Mouse (Mus musculus): ENCODE results near the gene Otulin. TPM values are rescaled to one million over a fixed set of nuclear protein-coding genes. Genes with fewer than 3 reads are reported as not detected.

Gene Otulin
- polyA plus RNA-seq, 1 experiment from 2014 or later, result 20.5 TPM

GRCm38 (mm10) chr15:27506127-27506886 is 124.2 kb downstream of the Otulin start:
- ATAC-seq (ENCODE audit: low FRiP score), result no peak
- H3K4me1 ChIP-seq, result peaks cover 18% of the 10 kb centered on the region
- WGBS, result 72% methylated on average over 5 of the region's 5 CpGs
- no peak overlapping the region for H3K4me2 ChIP-seq
- no peaks in the 10 kb centered on the region for H3K27me3 ChIP-seq (replicated peaks)
- H3K4me3 ChIP-seq (replicated peaks), result no peak overlapping the region
- no peaks in the 10 kb centered on the region for H3K9me3 ChIP-seq (replicated peaks)
- H3K27ac ChIP-seq (replicated peaks), result no peak overlapping the region
- no peak overlapping the region for H3K9ac ChIP-seq (replicated peaks)
- no peaks in the 10 kb centered on the region for H3K36me3 ChIP-seq

- no peaks in the 10 kb centered on the region for H3K27me3 ChIP-seq (replicated peaks)
- no peak overlapping the region for H3K9ac ChIP-seq (replicated peaks)
- 60% methylated on average over 20 of the region's 20 CpGs for WGBS
- no peaks in the 10 kb centered on the region for H3K9me3 ChIP-seq (replicated peaks)
- H3K4me1 ChIP-seq, result peaks cover 18% of the 10 kb centered on the region
- 0 out of 2 replicates have a peak overlapping the region, but pooled peaks have one; percentile 6 for H3K27ac ChIP-seq (replicated peaks)
- H3K36me3 ChIP-seq, result no peaks in the 10 kb centered on the region
- no peak overlapping the region for H3K4me2 ChIP-seq
- ATAC-seq (ENCODE audit: low FRiP score), result no peak; the same call in 1 of the 2 replicates
- no peak overlapping the region for H3K4me3 ChIP-seq (replicated peaks)
Measured at GRCm38 (mm10) chr15:27503801-27504730, 126.4 kb downstream of the Otulin start.

DNA sequence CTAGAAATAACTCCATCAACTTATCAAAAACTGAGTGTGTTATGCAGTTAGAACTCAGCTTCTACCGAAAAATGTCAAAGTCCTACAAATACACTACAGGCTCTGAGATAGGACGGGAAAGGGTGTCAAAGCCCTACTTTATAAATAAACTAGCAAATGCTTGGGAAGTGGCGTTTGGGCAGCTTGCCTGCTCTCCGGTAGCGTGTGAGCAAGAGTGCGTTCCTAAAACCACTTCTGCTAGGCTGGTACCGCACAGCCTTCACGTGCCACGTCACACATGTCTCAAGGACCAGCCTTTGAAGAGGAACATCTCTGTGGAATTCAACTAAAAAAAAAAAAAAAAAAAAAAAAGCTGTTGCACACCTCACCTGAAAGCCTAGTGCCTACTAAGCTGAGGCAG is 127.3 kb downstream of the Otulin start:
- Histone ChIP-seq H3K9ac (replicated peaks) (no peak overlapping the region), H3K36me3 (no peaks in the 10 kb centered on the region), H3K9me3 (replicated peaks) (no peaks in the 10 kb centered on the region), H3K27ac (replicated peaks) (no peak overlapping the region), H3K4me1 (peaks cover 18% of the 10 kb centered on the region), H3K27me3 (replicated peaks) (no peaks in the 10 kb centered on the region), H3K4me3 (replicated peaks) (no peak overlapping the region), H3K4me2 (no peak overlapping the region)
- WGBS, result 76% methylated on average over 9 of the region's 9 CpGs
- ATAC-seq (ENCODE audit: low FRiP score), result no peak

DNA sequence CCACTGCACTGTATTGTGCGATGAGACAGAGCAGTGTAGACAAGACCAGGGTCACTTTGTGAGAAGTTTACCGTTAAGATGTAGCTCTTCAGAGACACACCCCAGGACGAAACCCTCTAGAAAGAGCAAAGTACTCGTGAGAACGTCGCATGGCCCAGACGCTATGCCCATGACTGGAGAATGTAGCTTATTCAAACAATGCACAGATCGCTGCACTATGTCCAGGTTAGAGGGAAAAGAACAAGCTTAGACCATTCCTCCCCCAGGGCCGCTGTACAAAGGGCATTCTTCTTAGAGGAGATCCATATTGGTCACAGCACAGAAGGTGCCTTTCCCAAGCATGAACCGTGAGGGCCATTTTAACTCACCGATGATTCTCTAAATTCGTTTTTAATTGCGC is 128.2 kb downstream of the Otulin start:
- no peaks in the 10 kb centered on the region for H3K36me3 ChIP-seq
- H3K27ac ChIP-seq (replicated peaks), result no peak overlapping the region; the same call in 1 of the 2 replicates
- no peak overlapping the region for H3K4me2 ChIP-seq
- H3K27me3 ChIP-seq (replicated peaks), result no peaks in the 10 kb centered on the region
- WGBS, result 79% methylated on average over 13 of the region's 13 CpGs
- H3K9me3 ChIP-seq (replicated peaks), result no peaks in the 10 kb centered on the region
- ATAC-seq (ENCODE audit: low FRiP score), result no peak
- H3K4me3 ChIP-seq (replicated peaks), result no peak overlapping the region
- peaks cover 19% of the 10 kb centered on the region for H3K4me1 ChIP-seq
- H3K9ac ChIP-seq (replicated peaks), result no peak overlapping the region

DNA sequence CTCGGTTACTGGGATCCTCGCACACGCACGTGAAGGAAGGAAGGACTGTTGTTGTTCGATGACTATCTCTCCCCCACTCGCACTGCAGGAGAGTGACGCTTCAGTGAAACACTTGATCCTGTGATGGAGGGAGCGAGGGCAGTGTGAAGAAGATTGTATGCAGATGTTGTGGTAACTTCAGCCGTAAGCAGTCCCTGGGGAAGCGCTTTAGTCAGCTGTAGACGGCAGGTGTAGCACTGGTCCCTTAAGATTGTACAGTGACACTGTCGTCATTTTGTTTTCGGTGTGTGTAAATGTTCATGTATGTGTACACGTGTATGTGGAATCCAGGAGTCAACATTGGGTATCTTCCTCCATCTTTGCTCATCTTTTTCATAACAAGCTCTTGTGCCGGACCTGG is 130.1 kb downstream of the Otulin start:
- no peak overlapping the region for H3K27ac ChIP-seq (replicated peaks)
- H3K27me3 ChIP-seq (replicated peaks), result no peaks in the 10 kb centered on the region
- no peak overlapping the region for H3K9ac ChIP-seq (replicated peaks)
- no peaks in the 10 kb centered on the region for H3K36me3 ChIP-seq
- peaks cover 35% of the 10 kb centered on the region for H3K4me1 ChIP-seq
- no peak overlapping the region for H3K4me3 ChIP-seq (replicated peaks)
- no peak for ATAC-seq (ENCODE audit: low FRiP score)
- WGBS, result 80% methylated on average over 15 of the region's 15 CpGs
- no peaks in the 10 kb centered on the region for H3K9me3 ChIP-seq (replicated peaks)
- H3K4me2 ChIP-seq, result no peak overlapping the region

GRCm38 (mm10) chr15:27498078-27498477 is 132.4 kb downstream of the Otulin start:
- ATAC-seq (ENCODE audit: low FRiP score), result no peak
- Histone ChIP-seq H3K27me3 (replicated peaks) (no peaks in the 10 kb centered on the region), H3K4me2 (no peak overlapping the region), H3K36me3 (no peaks in the 10 kb centered on the region), H3K9ac (replicated peaks) (no peak overlapping the region), H3K27ac (replicated peaks) (no peak overlapping the region), H3K9me3 (replicated peaks) (no peaks in the 10 kb centered on the region), H3K4me3 (replicated peaks) (no peak overlapping the region), H3K4me1 (peaks cover 42% of the 10 kb centered on the region)
- 65% methylated on average over 5 of the region's 5 CpGs for whole genome bisulfite sequencing

GRCm38 (mm10) chr15:27497300-27497997 is 133.0 kb downstream of the Otulin start:
- H3K4me1 ChIP-seq, result peaks cover 38% of the 10 kb centered on the region
- H3K4me3 ChIP-seq (replicated peaks), result no peak overlapping the region
- H3K27ac ChIP-seq (replicated peaks), result no peak overlapping the region
- no peaks in the 10 kb centered on the region for H3K27me3 ChIP-seq (replicated peaks)
- no peaks in the 10 kb centered on the region for H3K36me3 ChIP-seq
- no peaks in the 10 kb centered on the region for H3K9me3 ChIP-seq (replicated peaks)
- no peak for ATAC-seq (ENCODE audit: low FRiP score)
- 53% methylated on average over 7 of the region's 7 CpGs for WGBS
- H3K4me2 ChIP-seq, result no peak overlapping the region
- H3K9ac ChIP-seq (replicated peaks), result no peak overlapping the region

DNA sequence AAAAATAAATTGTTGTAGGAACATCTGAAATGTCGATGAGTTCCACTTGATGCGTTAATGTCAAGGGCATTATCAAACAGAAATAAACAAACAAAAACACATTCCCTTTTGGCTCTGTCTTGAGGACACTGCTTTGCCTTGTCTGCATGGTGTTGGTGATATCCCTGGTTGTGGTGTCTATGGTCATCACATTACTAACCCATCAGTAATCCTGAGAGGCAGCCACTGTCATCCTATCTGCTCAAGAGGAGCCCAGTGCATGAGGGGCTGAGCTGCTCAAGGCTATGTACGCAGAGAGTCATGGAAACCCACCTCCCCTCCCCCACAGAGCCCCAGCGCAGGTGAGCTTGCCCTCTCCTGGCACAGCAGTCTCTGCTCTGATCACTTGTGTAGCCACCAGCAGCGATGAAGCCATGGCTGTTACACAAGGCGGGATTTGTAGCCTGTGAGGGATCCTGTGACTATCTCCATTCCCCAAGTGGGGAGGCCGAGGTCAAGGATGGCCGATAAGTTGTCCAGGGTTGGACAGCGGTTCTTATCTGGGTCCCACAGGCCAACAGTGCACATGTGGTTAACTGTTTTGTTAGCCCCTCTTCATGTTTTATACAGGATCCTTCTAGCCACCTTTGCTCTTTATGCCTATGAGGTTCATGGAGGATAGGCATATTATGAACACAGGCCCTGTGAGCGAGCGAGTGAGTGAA is 133.7 kb downstream of the Otulin start:
- no peak overlapping the region for H3K9ac ChIP-seq (replicated peaks)

DNA sequence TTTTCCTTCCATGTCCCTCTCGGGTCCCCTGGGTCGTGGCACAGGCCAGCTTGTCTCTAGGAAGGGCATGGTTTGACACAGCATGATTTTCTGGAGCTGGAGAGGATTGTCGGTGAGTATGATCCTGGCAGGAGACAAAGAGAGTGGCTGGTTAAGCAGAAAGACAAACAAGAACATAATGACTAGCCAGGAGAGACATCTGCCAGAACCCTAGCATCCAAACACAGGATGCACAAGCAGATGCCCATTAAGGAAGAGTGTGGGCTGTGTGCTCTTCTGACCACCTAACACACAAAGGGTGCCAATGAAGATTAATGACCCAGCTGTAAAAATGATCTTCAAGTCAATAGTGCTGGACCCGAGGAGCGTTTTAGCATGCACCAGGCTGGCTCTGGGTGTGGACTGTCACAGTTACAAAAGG is 134.5 kb downstream of the Otulin start:
- peak; percentile 43; the same call in 1 of the 2 replicates for ATAC-seq (ENCODE audit: low FRiP score)
- H3K9me3 ChIP-seq (replicated peaks), result no peaks in the 10 kb centered on the region
- no peak overlapping the region for H3K9ac ChIP-seq (replicated peaks)
- no peak overlapping the region for H3K4me2 ChIP-seq
- H3K4me3 ChIP-seq (replicated peaks), result no peak overlapping the region
- peaks cover 35% of the 10 kb centered on the region for H3K4me1 ChIP-seq
- peak overlapping the region; percentile 43 for H3K27ac ChIP-seq (replicated peaks)
- 16% methylated on average over 5 of the region's 5 CpGs for WGBS
- H3K27me3 ChIP-seq (replicated peaks), result no peaks in the 10 kb centered on the region
- H3K36me3 ChIP-seq, result no peaks in the 10 kb centered on the region

More for the DNA sequence above, 133.7 kb downstream of the Otulin start:
- no peaks in the 10 kb centered on the region for H3K36me3 ChIP-seq
- H3K4me3 ChIP-seq (replicated peaks), result no peak overlapping the region
- H3K27ac ChIP-seq (replicated peaks), result no peak overlapping the region
- peak; percentile 48 for ATAC-seq (ENCODE audit: low FRiP score)
- no peak overlapping the region for H3K4me2 ChIP-seq
- peaks cover 35% of the 10 kb centered on the region for H3K4me1 ChIP-seq
- H3K9me3 ChIP-seq (replicated peaks), result no peaks in the 10 kb centered on the region
- no peaks in the 10 kb centered on the region for H3K27me3 ChIP-seq (replicated peaks)
- WGBS, result 71% methylated on average over 11 of the region's 11 CpGs

- Histone ChIP-seq H3K4me3 (replicated peaks) (no peak overlapping the region), H3K9ac (replicated peaks) (no peak overlapping the region), H3K4me2 (no peak overlapping the region), H3K4me1 (peaks cover 46% of the 10 kb centered on the region), H3K27ac (replicated peaks) (no peak overlapping the region), H3K36me3 (no peaks in the 10 kb centered on the region), H3K27me3 (replicated peaks) (no peaks in the 10 kb centered on the region), H3K9me3 (replicated peaks) (no peaks in the 10 kb centered on the region)
- no peak for ATAC-seq (ENCODE audit: low FRiP score)
- 52% methylated on average over 10 of the region's 10 CpGs for WGBS
Measured at GRCm38 (mm10) chr15:27493516-27493915, 137.0 kb downstream of the Otulin start.

DNA sequence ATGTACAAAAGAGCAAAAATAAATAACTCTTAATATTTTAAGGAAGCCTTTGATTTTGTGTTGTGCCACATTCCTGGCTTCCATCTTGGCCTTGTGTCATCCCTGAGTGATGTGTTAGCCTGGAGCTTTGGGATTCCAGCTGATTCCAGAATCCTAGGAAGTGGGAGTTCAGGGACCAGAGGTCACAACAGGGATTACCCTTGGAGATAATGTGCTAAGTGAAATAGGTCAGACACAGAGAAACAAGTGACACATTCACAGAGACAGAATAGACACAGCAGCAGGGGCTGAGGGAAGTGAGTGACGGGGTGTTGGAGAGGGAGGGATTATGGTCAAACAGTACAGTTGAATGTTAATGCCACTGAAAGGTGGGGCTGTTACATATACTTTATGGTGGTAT is 137.8 kb downstream of the Otulin start:
- Histone ChIP-seq H3K4me2 (no peak overlapping the region), H3K9me3 (replicated peaks) (no peaks in the 10 kb centered on the region), H3K4me3 (replicated peaks) (no peak overlapping the region), H3K36me3 (no peaks in the 10 kb centered on the region), H3K27me3 (replicated peaks) (no peaks in the 10 kb centered on the region), H3K9ac (replicated peaks) (no peak overlapping the region), H3K4me1 (peaks cover 53% of the 10 kb centered on the region), H3K27ac (replicated peaks) (no peak overlapping the region)
- WGBS, result 61% methylated on average over 1 of the region's 1 CpGs
- no peak for ATAC-seq (ENCODE audit: low FRiP score)
